ENCODE assay signal across 10 mouse cellular contexts in genomic region chr12:112985346-112985745, GRCm38 (mm10). TPM values are rescaled to one million over a fixed set of nuclear protein-coding genes. Genes with fewer than 3 reads are reported as not detected.
DNase-seq lines count a peak whose midpoint lies in the region; ATAC-seq and TF ChIP-seq lines count a peak whose summit lies in the region.
"Had no signal": no experiment of that assay in that cellular context is flagged by ENCODE, and none has a peak within 500 bp of the region (broad histone marks: within the 10 kb centered on the region; RNA-seq: fewer than 3 reads in every experiment).

No protein-coding gene starts in this region.

- no peak overlapping the region for H3K9ac ChIP-seq in forebrain, postnatal 0 days
- no peak overlapping the region for H3K9ac ChIP-seq in forebrain, embryonic 16.5 days (replicated peaks; ENCODE audit: low read depth, low read length)
- H3K9ac ChIP-seq in midbrain, postnatal 0 days (replicated peaks; ENCODE audit: low read length, poor library complexity, severe bottlenecking) = no peak overlapping the region
- H3K9ac ChIP-seq in midbrain, embryonic 14.5 days (replicated peaks; ENCODE audit: low read length) = no peak overlapping the region
- H3K9ac ChIP-seq: neural tube, embryonic 13.5 days had no signal

- no peak for ATAC-seq in forebrain, postnatal 0 days
- ATAC-seq in forebrain, embryonic 16.5 days = no peak
- no peak; the same call in 1 of the 2 replicates for ATAC-seq in midbrain, postnatal 0 days (ENCODE audit: low FRiP score)
- no peak for ATAC-seq in midbrain, embryonic 14.5 days (ENCODE audit: low FRiP score, low TSS enrichment)
- ATAC-seq in granulocyte monocyte progenitor cell, adult 5-6 weeks (replicated peaks; ENCODE audit: poor library complexity, severe bottlenecking) = peak; percentile 72

- peak; percentile 34; the same call in 1 of the 2 replicates for TF ChIP-seq CTCF in forebrain, postnatal 0 days (IDR thresholded peaks at IDR 0.05; ENCODE audit: low read depth)
- TF ChIP-seq CTCF in midbrain, postnatal 0 days (IDR thresholded peaks at IDR 0.05) = peak; percentile 44

- H3K27ac ChIP-seq in forebrain, postnatal 0 days (ENCODE audit: low read depth, low read length) = no peak overlapping the region
- H3K27ac ChIP-seq in forebrain, embryonic 16.5 days (ENCODE audit: low read length) = no peak overlapping the region
- no peak overlapping the region for H3K27ac ChIP-seq in midbrain, postnatal 0 days (ENCODE audit: low read depth, low read length)
- no peak overlapping the region for H3K27ac ChIP-seq in midbrain, embryonic 14.5 days (replicated peaks; ENCODE audit: low read depth, low read length)
- H3K27ac ChIP-seq in heart, embryonic 10.5 days = no peak overlapping the region
- H3K27ac ChIP-seq: neural tube, embryonic 13.5 days had no signal

- no peaks in the 10 kb centered on the region for H3K9me3 ChIP-seq in forebrain, postnatal 0 days (ENCODE audit: low read length)
- H3K9me3 ChIP-seq in forebrain, embryonic 16.5 days (ENCODE audit: control insufficient read depth, low read length) = no peaks in the 10 kb centered on the region
- H3K9me3 ChIP-seq in midbrain, postnatal 0 days (ENCODE audit: low read length) = no peaks in the 10 kb centered on the region
- no peaks in the 10 kb centered on the region for H3K9me3 ChIP-seq in midbrain, embryonic 14.5 days (ENCODE audit: control insufficient read depth, low read length)
- no peaks in the 10 kb centered on the region for H3K9me3 ChIP-seq in heart, embryonic 10.5 days
- H3K9me3 ChIP-seq: neural tube, embryonic 13.5 days had no signal

- 92% methylated on average over 6 of the region's 6 CpGs for WGBS in forebrain, postnatal 0 days
- WGBS in forebrain, embryonic 16.5 days = 93% methylated on average over 6 of the region's 6 CpGs
- 93% methylated on average over 6 of the region's 6 CpGs for whole genome bisulfite sequencing in midbrain, postnatal 0 days
- 92% methylated on average over 6 of the region's 6 CpGs for WGBS in midbrain, embryonic 14.5 days
- WGBS in heart, embryonic 10.5 days = 89% methylated on average over 6 of the region's 6 CpGs

- DNase-seq in forebrain, postnatal 0 days = no peak
- DNase-seq in midbrain, postnatal 0 days (ENCODE audit: low spot score) = no peak
- DNase-seq in midbrain, embryonic 14.5 days = no peak
- peak; percentile 58 for DNase-seq in thymus, postnatal 14 days
- DNase-seq in right cerebral cortex, postnatal 14 days = no peak
- DNase-seq in heart, embryonic 10.5 days (ENCODE audit: low spot score) = no peak
- DNase-seq: adrenal gland, postnatal 25 days had no signal

- no peaks in the 10 kb centered on the region for H3K4me1 ChIP-seq in forebrain, postnatal 0 days (ENCODE audit: insufficient read depth)
- no peaks in the 10 kb centered on the region; the same call in 1 of the 2 replicates for H3K4me1 ChIP-seq in forebrain, embryonic 16.5 days (replicated peaks; ENCODE audit: control insufficient read depth, insufficient read depth, low read length)
- H3K4me1 ChIP-seq in midbrain, postnatal 0 days (ENCODE audit: insufficient read depth, low read length) = no peaks in the 10 kb centered on the region
- H3K4me1 ChIP-seq in midbrain, embryonic 14.5 days (ENCODE audit: control insufficient read depth, insufficient read depth, low read length) = no peaks in the 10 kb centered on the region
- H3K4me1 ChIP-seq in heart, embryonic 10.5 days = peaks cover 4% of the 10 kb centered on the region; the same call in 1 of the 2 replicates
- H3K4me1 ChIP-seq: neural tube, embryonic 13.5 days had no signal

- no peaks in the 10 kb centered on the region for H3K27me3 ChIP-seq in forebrain, postnatal 0 days (ENCODE audit: insufficient read depth, low read length)
- H3K27me3 ChIP-seq in forebrain, embryonic 16.5 days (replicated peaks; ENCODE audit: control insufficient read depth, insufficient read depth, low read length) = no peaks in the 10 kb centered on the region
- no peaks in the 10 kb centered on the region for H3K27me3 ChIP-seq in midbrain, postnatal 0 days (ENCODE audit: insufficient read depth, low read length)
- H3K27me3 ChIP-seq in midbrain, embryonic 14.5 days (ENCODE audit: control insufficient read depth, insufficient read depth, low read length) = no peaks in the 10 kb centered on the region
- H3K27me3 ChIP-seq in heart, embryonic 10.5 days (ENCODE audit: insufficient read depth, poor library complexity, severe bottlenecking) = no peaks in the 10 kb centered on the region
- H3K27me3 ChIP-seq: neural tube, embryonic 13.5 days had no signal

- peaks cover 53% of the 10 kb centered on the region for H3K36me3 ChIP-seq in forebrain, postnatal 0 days (ENCODE audit: insufficient read depth)
- H3K36me3 ChIP-seq in forebrain, embryonic 16.5 days (ENCODE audit: control insufficient read depth, insufficient read depth) = peaks cover 31% of the 10 kb centered on the region
- H3K36me3 ChIP-seq in midbrain, postnatal 0 days (ENCODE audit: insufficient read depth, low read length) = peaks cover 40% of the 10 kb centered on the region
- H3K36me3 ChIP-seq in midbrain, embryonic 14.5 days (ENCODE audit: control insufficient read depth, insufficient read depth, low read length) = peaks cover 75% of the 10 kb centered on the region
- H3K36me3 ChIP-seq in heart, embryonic 10.5 days = peaks cover 69% of the 10 kb centered on the region

- H3K4me2 ChIP-seq in forebrain, postnatal 0 days (ENCODE audit: low read depth) = no peak overlapping the region
- no peak overlapping the region for H3K4me2 ChIP-seq in forebrain, embryonic 16.5 days (ENCODE audit: low read length)
- H3K4me2 ChIP-seq in midbrain, postnatal 0 days (ENCODE audit: low read depth, low read length, poor library complexity, severe bottlenecking) = no peak overlapping the region
- H3K4me2 ChIP-seq in midbrain, embryonic 14.5 days (ENCODE audit: low read length) = no peak overlapping the region
- H3K4me2 ChIP-seq: neural tube, embryonic 13.5 days had no signal

- no peak overlapping the region for H3K4me3 ChIP-seq in forebrain, postnatal 0 days (ENCODE audit: low read depth, low read length)
- H3K4me3 ChIP-seq in forebrain, embryonic 16.5 days (replicated peaks; ENCODE audit: low read length) = no peak overlapping the region
- no peak overlapping the region for H3K4me3 ChIP-seq in midbrain, postnatal 0 days (ENCODE audit: low read depth, low read length)
- no peak overlapping the region for H3K4me3 ChIP-seq in midbrain, embryonic 14.5 days (replicated peaks; ENCODE audit: low read depth, low read length)
- H3K4me3 ChIP-seq in heart, embryonic 10.5 days = no peak overlapping the region
- H3K4me3 ChIP-seq: neural tube, embryonic 13.5 days had no signal

RNA-seq across cellular contexts. Expression of gene Btbd6, which starts 9.1 kb away (rescaled TPM):
- 60.4 and 60.5 TPM in 2 replicates for total RNA-seq in forebrain, postnatal 0 days (2014; rRNA removed)
- 46.7 and 54.3 TPM in 2 replicates for polyA plus RNA-seq in forebrain, postnatal 0 days (2015; fragmentation: Nextera tagmentation; extraction: Ambion mirVana)
- polyA plus RNA-seq in forebrain, embryonic 16.5 days (2015; fragmentation: Nextera tagmentation; extraction: Ambion mirVana) = 41.4 and 49.7 TPM in 2 replicates
- 79.0 and 81.6 TPM in 2 replicates for total RNA-seq in midbrain, postnatal 0 days (2014; rRNA removed)
- 58.4 and 61.9 TPM in 2 replicates for polyA plus RNA-seq in midbrain, postnatal 0 days (2015; fragmentation: Nextera tagmentation; extraction: Ambion mirVana)
- polyA plus RNA-seq in midbrain, embryonic 14.5 days (2014; fragmentation: Nextera tagmentation; extraction: Ambion mirVana) = 49.8 and 54.3 TPM in 2 replicates
- 2.4 and 10.5 TPM in 2 replicates for total RNA-seq in granulocyte monocyte progenitor cell, adult 5-6 weeks (2014; fragmentation: Nextera tagmentation)
- total RNA-seq in granulocyte monocyte progenitor cell, adult 5-6 weeks (2017) = 3.3 and 6.8 TPM in 2 replicates
- polyA plus RNA-seq in heart, embryonic 10.5 days (2016; fragmentation: Nextera tagmentation; extraction: Ambion mirVana) = 22.3 and 23.6 TPM in 2 replicates

RNA-seq across cellular contexts. Expression of gene Brf1, which starts 15.2 kb away (rescaled TPM):
- 47.6 and 54.4 TPM in 2 replicates for total RNA-seq in forebrain, postnatal 0 days (2014; rRNA removed)
- polyA plus RNA-seq in forebrain, postnatal 0 days (2015; fragmentation: Nextera tagmentation; extraction: Ambion mirVana) = 32.3 and 40.2 TPM in 2 replicates
- 60.8 and 64.6 TPM in 2 replicates for polyA plus RNA-seq in forebrain, embryonic 16.5 days (2015; fragmentation: Nextera tagmentation; extraction: Ambion mirVana)
- 42.1 and 51.3 TPM in 2 replicates for total RNA-seq in midbrain, postnatal 0 days (2014; rRNA removed)
- 34.9 and 39.0 TPM in 2 replicates for polyA plus RNA-seq in midbrain, postnatal 0 days (2015; fragmentation: Nextera tagmentation; extraction: Ambion mirVana)
- polyA plus RNA-seq in midbrain, embryonic 14.5 days (2014; fragmentation: Nextera tagmentation; extraction: Ambion mirVana) = 37.7 and 55.1 TPM in 2 replicates
- total RNA-seq in granulocyte monocyte progenitor cell, adult 5-6 weeks (2014; fragmentation: Nextera tagmentation) = 38.7 and 42.6 TPM in 2 replicates
- 28.1 and 41.3 TPM in 2 replicates for total RNA-seq in granulocyte monocyte progenitor cell, adult 5-6 weeks (2017)
- 35.3 and 41.5 TPM in 2 replicates for polyA plus RNA-seq in heart, embryonic 10.5 days (2016; fragmentation: Nextera tagmentation; extraction: Ambion mirVana)

RNA-seq across cellular contexts. Expression of gene Pacs2, which starts 29.0 kb away (rescaled TPM):
- total RNA-seq in forebrain, postnatal 0 days (2014; rRNA removed) = 103 and 116 TPM in 2 replicates
- polyA plus RNA-seq in forebrain, postnatal 0 days (2015; fragmentation: Nextera tagmentation; extraction: Ambion mirVana) = 14.3 and 23.2 TPM in 2 replicates
- 21.7 and 23.2 TPM in 2 replicates for polyA plus RNA-seq in forebrain, embryonic 16.5 days (2015; fragmentation: Nextera tagmentation; extraction: Ambion mirVana)
- 133 and 162 TPM in 2 replicates for total RNA-seq in midbrain, postnatal 0 days (2014; rRNA removed)
- 22.4 and 25.8 TPM in 2 replicates for polyA plus RNA-seq in midbrain, postnatal 0 days (2015; fragmentation: Nextera tagmentation; extraction: Ambion mirVana)
- 28.7 and 32.5 TPM in 2 replicates for polyA plus RNA-seq in midbrain, embryonic 14.5 days (2014; fragmentation: Nextera tagmentation; extraction: Ambion mirVana)
- total RNA-seq in granulocyte monocyte progenitor cell, adult 5-6 weeks (2014; fragmentation: Nextera tagmentation) = 23.7 and 28.5 TPM in 2 replicates
- 6.9 and 8.8 TPM in 2 replicates for total RNA-seq in granulocyte monocyte progenitor cell, adult 5-6 weeks (2017)
- polyA plus RNA-seq in heart, embryonic 10.5 days (2016; fragmentation: Nextera tagmentation; extraction: Ambion mirVana) = 11.7 TPM in 2 replicates

RNA-seq across cellular contexts. Expression of gene Nudt14, which starts 43.4 kb away (rescaled TPM):
- total RNA-seq in forebrain, postnatal 0 days (2014; rRNA removed) = 22.2 and 31.5 TPM in 2 replicates
- 55.5 and 60.4 TPM in 2 replicates for polyA plus RNA-seq in forebrain, postnatal 0 days (2015; fragmentation: Nextera tagmentation; extraction: Ambion mirVana)
- 53.4 and 57.0 TPM in 2 replicates for polyA plus RNA-seq in forebrain, embryonic 16.5 days (2015; fragmentation: Nextera tagmentation; extraction: Ambion mirVana)
- 23.6 and 25.8 TPM in 2 replicates for total RNA-seq in midbrain, postnatal 0 days (2014; rRNA removed)
- 41.8 and 48.0 TPM in 2 replicates for polyA plus RNA-seq in midbrain, postnatal 0 days (2015; fragmentation: Nextera tagmentation; extraction: Ambion mirVana)
- 53.2 and 59.4 TPM in 2 replicates for polyA plus RNA-seq in midbrain, embryonic 14.5 days (2014; fragmentation: Nextera tagmentation; extraction: Ambion mirVana)
- total RNA-seq in granulocyte monocyte progenitor cell, adult 5-6 weeks (2014; fragmentation: Nextera tagmentation) = 15.9 and 33.3 TPM in 2 replicates
- total RNA-seq in granulocyte monocyte progenitor cell, adult 5-6 weeks (2017) = 16.6 and 25.4 TPM in 2 replicates
- polyA plus RNA-seq in heart, embryonic 10.5 days (2016; fragmentation: Nextera tagmentation; extraction: Ambion mirVana) = 48.6 and 65.5 TPM in 2 replicates

RNA-seq across cellular contexts. Expression of gene Jag2, which starts 55.8 kb away (rescaled TPM):
- 66.9 and 69.4 TPM in 2 replicates for total RNA-seq in forebrain, postnatal 0 days (2014; rRNA removed)
- polyA plus RNA-seq in forebrain, postnatal 0 days (2015; fragmentation: Nextera tagmentation; extraction: Ambion mirVana) = 5.5 and 7.9 TPM in 2 replicates
- polyA plus RNA-seq in forebrain, embryonic 16.5 days (2015; fragmentation: Nextera tagmentation; extraction: Ambion mirVana) = 7.9 and 10.7 TPM in 2 replicates
- 88.4 and 94.6 TPM in 2 replicates for total RNA-seq in midbrain, postnatal 0 days (2014; rRNA removed)
- 9.4 and 12.1 TPM in 2 replicates for polyA plus RNA-seq in midbrain, postnatal 0 days (2015; fragmentation: Nextera tagmentation; extraction: Ambion mirVana)
- 15.1 and 18.5 TPM in 2 replicates for polyA plus RNA-seq in midbrain, embryonic 14.5 days (2014; fragmentation: Nextera tagmentation; extraction: Ambion mirVana)
- 0.95 and 1.0 TPM in 2 replicates for total RNA-seq in granulocyte monocyte progenitor cell, adult 5-6 weeks (2014; fragmentation: Nextera tagmentation)
- total RNA-seq in granulocyte monocyte progenitor cell, adult 5-6 weeks (2017) = 0.22 and 1.4 TPM in 2 replicates
- polyA plus RNA-seq in heart, embryonic 10.5 days (2016; fragmentation: Nextera tagmentation; extraction: Ambion mirVana) = 2.0 and 3.6 TPM in 2 replicates
